Mouse (Mus musculus) adrenal gland, adult 10 weeks (tissue): Measurements from ENCODE around the gene Npy1r. TPM values are rescaled to one million over a fixed set of nuclear protein-coding genes. Genes with fewer than 3 reads are reported as not detected.

Source experiments
- polyA plus RNA-seq: library from polyadenylated mRNA; stranded (reverse); fragments of 350-450 nt; fragmentation: Illumina TruSeq; extraction: RNeasy Lipid Tissue Mini Kit (QIAGEN cat#74804); gene quantifications from one replicate; pipeline ENCODE4 v1.2.3, GENCODE M21; 2014; ENCODE audit warnings: low read depth, low replicate concordance

The Npy1r gene
- polyA plus RNA-seq, result 9.3 TPM

GRCm38 (mm10) chr8:66696970-66697843 is at the start of gene Npy1r:
TSS of gene Npy1r (plus strand) at chr8:66697192.

GRCm38 (mm10) chr8:66687511-66688329 is 9.3 kb upstream of the Npy1r start, which contains the start of gene Npy5r:
TSS of gene Npy5r (minus strand) at chr8:66688128.

Other genes with a start within 250 kb of the Npy1r start
- 9.9 TPM for gene Tma16, start 210.7 kb upstream of the Npy1r start, polyA plus RNA-seq
- not detected for gene Tktl2, start 185.4 kb upstream of the Npy1r start, polyA plus RNA-seq
- gene Npy5r, start 9.1 kb upstream of the Npy1r start, polyA plus RNA-seq, result 0.41 TPM
- 54.1 TPM for gene Naf1, start 163.0 kb downstream of the Npy1r start, polyA plus RNA-seq